Mouse (Mus musculus) kidney, adult 9 months (tissue): ENCODE data around the gene Stt3b.
A peak's percentile ranks its signal among the peaks of the same experiment; 100 is the strongest.

Experiments
- DNase-seq: peaks from one replicate; pipeline ENCODE4 v3.0.0; 2022

Gene Stt3b

DNA sequence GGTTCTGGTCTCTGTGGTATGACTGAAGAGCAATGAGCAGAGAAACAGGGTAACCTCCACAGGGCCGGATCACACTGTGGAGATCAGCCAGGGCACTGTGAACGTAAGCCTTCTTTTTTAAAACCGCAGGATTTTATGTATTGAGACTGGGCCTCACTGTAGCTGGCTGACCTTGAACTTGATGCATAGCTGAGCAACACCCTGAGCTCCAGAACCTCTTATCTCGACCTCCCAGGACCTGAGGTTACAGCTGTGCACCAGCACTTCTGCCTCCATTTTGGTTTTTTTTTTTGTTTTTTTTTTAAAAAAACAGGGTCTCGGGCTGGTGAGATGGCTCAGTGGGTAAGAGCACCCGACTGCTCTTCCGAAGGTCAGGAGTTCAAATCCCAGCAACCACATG is 100.5 kb downstream of the Stt3b start:
- DNase-seq = no peak

DNA sequence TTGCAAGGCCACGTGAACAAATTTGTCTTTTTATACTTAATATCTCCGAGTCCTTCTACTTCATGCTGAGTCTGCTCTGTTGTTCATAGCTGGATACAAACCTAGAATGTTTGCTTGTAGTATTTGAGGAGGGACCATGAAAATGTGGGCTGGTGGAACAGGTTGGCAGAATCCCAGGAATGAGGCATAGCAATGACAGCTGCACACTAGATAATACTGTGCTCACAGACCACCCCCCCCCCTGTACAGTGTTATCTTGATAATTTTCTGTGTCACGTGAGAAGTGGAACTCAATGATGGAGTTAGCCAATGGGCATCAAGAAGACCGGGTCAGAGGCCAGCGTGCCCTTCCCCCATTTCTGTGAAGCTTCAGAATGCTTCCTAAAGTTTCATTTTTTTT is 104.0 kb downstream of the Stt3b start:
- DNase-seq = no peak

DNA sequence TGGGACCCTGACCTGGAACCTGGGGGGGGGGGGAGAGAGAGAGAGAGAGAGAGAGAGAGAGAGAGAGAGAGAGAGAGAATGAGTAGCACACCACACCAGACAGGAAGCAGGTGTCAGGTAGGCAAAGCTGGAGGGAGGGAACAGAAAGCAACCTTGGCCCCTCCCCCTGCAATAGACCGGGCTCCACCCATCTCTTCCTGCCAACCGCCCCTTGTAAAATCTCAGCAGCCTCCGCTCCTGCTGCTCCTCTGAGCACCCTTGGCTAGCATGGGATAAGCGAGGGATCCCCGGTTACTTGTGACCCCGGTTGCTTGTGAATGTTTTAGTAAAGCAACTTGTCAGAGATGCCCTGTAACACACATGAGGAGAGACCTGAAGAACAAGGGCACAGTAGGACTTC is 104.7 kb downstream of the Stt3b start:
- no peak for DNase-seq

DNA sequence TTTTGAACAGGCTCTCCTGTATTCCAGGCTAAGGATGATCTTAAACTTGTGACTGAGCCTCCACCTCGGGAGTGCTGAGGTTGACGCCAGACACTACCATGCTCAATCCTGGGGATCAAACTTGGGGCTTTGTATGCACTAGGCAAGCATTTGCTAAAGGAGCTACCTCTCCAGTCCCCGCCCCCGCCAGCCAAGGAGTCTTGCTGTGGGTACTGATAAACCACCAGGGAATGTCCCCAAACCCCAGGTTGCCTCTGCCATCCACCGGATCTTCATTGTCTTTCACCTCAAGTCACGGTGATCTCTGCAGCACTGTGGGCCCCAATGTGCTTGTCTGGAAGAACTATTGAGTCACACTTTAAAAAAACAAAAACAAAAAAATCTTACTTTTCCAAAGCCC is 107.1 kb downstream of the Stt3b start:
- DNase-seq = no peak

DNA sequence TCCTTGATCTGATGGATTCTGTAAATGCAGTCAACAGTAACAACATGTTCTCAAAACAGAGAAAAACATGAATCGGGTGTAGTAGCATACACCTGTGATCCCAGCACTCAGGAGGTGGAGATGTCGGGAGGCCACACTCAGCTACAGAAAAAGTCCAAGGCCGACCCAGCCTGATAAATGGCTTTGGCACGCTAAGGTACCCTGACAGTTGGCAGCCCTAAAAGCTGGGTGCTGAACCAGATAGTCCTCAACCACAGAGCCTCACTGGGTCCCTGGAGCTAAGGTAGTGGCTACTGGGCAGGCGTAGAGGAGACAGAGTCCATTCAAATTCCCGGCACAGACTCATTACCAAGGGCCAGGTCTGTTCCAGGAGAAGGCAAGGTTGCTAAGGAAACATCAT is 109.0 kb downstream of the Stt3b start:
- no peak for DNase-seq

DNA sequence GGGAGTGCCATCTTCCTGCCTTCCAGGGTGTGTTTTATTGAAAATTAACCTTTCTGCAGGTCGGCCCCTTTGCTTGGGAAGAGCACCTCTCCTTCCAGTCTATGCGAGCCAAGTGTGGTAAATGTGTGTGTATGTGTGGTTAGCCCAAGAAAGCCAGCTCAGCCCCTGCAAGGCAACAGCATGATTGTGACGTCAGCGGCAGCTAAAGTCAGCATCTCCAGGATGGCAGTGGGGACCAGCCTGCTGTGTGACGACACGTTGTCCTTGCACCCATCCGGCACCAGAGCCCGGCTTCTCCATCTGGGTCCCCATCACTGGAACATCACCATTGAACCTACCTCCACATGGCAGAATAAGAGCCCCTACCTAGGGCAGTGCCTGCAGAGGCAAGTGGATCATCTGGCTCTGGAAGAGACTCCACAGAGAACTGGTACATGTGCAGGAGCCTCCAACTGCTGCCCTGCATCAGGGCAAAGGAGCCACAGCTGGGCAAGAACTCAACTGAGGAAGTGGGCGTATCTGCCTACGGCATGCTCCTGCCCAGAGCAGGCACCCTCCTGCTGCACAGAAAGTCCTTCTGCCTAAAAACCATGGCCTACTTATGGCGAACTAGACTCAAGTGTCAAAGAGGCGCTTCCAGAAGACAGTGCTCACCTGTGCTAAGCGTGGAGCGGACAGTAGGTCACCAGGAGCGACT is 109.9 kb downstream of the Stt3b start:
- DNase-seq = no peak

DNA sequence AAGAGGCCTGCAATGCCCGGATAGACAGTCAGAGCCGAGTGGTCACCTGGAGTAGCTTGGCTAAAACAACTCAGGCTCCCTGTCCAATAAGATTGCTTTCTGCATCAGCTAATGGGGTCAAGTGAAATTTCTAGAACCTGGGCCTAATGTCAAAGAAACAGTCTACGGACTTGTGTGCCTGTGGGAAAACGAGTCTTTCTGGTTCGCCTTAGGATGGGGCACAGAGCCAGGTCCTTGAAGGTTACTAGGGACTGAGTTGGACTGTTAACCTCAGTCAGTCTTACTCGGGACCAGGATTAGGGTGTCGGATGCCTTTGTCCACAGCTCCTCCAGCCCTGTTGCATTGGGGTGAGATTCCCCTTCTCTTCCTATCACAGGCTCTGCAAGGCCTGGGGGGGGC is 113.1 kb downstream of the Stt3b start:
- DNase-seq = peak; percentile 10

DNA sequence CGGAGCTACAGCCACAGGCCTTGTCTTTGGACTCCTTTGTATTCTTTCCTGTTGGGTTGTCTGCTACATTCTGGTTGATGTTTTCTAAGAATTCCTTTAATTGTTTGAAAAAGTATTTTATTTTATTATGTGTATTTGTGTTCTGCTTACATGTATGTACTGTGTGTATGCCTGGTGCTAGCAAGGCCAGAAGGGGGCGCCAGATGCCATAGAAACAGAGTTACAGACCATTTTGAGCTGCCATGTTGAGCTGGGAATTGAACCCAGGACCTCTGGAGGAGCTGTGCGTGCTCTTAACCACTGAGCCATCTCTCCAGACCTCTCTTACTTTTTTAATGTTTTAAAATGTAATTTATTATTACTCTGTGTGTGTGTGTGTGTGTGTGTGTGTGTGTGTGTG is 117.3 kb downstream of the Stt3b start:
- no peak for DNase-seq
